Mouse (Mus musculus) c-Kit-positive CD71-negative TER-119-negative erythroid progenitor cells, embryonic 14.5 days (primary cell): ENCODE results near the gene Dad1.
"Not testable (repeated sequence)": the region's sequence is repeated elsewhere in the genome, so short reads cannot be mapped to it uniquely, and the experiment has no call there.

Experiments
- DNase-seq: peaks from one replicate; pipeline ENCODE4 v3.0.0-alpha.2; 2013; ENCODE audit warnings: low read depth

The Dad1 gene

DNA sequence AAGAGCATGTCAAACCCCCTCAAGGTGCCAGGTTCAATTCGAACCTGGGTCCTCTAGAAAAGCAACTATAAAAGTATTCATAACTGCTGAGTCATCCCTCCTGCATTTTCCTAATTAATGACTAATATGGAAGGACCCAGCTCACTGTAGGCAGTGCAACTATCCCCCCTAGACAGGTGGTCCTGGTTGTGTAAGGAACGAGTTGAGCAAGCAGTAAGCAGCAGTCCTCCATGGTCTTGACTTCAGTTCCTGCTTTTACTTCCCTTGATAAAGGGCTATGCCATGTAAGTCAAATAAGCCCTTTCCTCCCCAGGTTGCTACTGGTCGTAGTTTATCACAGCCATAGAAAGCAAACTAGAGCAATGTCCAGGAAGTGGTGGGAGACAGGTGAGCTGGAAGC lies 7.7 kb downstream of the Dad1 start:
- DNase-seq: no peak

GRCm38 (mm10) chr14:54244183-54244582 lies 9.7 kb downstream of the Dad1 start:
- DNase-seq: no peak

DNA sequence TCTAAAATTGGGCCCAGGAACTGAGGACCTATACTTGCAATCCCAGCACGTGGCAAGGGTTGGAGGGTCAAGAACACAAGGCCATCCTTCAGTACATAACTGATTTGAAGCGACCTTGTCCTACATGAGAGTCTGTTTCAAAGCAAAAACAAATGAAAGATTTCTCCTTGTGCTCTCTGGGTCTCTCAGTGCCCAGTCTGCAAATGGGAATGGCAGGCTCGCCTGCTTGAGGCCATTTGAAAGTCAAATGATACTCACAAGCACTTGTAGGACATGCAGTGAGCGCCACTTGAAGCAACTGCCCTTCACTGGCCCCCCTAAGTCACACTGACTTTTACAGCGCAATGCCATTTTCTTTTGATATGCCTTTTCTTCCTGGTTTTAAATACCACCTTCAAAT lies 13.4 kb downstream of the Dad1 start:
- DNase-seq: no peak

- peak; percentile 73 for DNase-seq
Measured at GRCm38 (mm10) chr14:54239002-54239736, 14.7 kb downstream of the Dad1 start.

GRCm38 (mm10) chr14:54236881-54237280 lies 17.0 kb downstream of the Dad1 start:
- no peak for DNase-seq

DNA sequence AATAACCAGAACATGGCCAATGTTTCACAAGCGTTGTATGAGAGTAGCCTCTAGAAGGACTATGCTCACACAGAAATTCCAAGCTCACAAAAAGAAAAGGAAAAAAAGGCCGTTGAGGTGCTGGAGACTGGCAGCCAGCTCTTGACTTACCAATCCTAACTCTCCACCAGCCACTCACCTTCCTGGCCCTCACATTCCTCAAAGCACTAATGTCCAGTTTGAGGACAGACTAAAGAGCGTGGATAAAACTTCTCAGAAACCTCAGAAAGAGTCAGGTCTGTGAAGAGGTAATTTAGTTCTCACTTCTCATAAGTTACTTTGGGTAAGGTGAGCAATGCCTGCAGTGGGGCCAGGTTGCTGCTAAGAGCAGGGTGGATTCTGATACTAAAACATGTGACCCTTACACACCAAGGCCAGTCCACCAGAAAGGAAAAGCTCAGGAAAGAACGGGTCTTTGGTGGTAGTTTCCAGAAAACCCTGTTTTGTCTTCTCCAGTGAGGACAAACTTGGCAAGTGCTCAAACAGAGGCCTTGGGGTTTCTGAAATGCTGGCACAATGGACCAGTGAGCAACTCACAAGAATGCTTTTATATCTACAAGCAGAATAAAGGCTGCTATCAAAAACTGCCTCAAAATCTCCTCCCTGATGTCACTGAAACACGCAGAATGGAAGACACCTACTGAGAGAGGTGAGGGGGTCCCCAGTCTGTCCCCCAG lies 17.9 kb downstream of the Dad1 start:
- no peak for DNase-seq

- DNase-seq: no peak
Measured at GRCm38 (mm10) chr14:54234231-54235040, 19.5 kb downstream of the Dad1 start.

DNA sequence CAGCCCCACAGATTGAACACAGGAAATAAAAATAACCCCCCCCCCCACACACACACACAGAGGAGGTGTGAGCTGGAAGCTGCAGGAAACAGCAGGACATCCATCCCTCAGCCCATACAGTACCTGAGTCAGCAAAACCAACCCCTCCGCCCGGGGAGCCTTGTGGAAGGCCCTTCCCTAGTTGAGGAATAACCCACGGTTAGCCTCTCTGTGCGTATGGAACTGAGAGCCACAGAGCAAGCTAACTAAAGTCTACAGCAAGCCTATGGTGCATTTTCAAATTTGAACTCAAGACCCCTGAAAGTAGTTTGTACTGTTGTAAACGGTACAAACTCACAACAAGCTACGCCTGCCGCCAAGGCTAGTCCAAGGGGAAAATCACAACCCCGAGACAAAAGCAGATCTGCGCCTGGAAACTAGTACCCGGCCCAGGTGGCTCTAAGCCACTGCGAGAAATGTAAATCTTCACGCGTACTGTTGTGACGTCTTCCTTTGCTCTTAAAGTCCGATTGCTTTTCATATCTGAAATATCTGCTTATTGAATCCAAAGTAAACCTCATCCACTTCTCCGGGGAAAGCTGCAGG lies 20.3 kb downstream of the Dad1 start:
- DNase-seq: no peak

DNA sequence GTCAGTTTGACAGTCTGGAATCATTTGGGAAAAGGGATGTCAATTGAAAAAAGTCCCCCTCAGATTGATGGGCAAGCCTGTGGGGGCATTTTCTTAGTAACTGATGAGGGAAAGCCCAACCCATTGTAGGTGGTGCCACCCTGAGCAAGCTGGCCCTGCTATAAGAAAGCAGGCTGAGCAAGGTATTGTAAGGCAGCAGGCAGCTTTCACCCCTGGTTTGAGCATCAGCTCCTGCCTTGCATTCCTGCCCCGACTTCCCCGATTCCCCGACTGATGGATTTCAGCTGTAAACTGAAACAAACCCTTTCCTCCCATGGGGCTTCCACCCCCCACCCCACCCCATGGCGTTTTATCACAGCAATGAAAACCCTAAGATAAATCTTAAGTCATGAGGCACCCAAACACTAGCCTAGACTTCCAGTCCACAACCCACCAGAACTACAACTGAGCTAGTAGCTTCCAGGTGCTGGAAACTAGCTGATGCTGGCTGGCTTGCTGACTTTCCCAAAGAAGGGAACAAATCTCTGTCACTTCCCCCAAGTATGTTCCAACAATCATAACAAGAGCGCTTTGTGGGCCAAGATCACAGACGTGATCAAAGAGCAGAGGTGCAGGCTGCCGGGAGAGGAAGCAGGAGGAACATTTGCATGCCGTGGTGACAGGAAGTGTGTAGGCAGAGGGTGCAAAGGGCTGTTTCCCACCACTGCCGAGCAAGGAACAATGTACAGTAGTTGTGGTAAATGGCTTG lies 20.9 kb downstream of the Dad1 start:
- no peak for DNase-seq

GRCm38 (mm10) chr14:54232143-54232542 lies 21.8 kb downstream of the Dad1 start:
- DNase-seq: no peak

DNA sequence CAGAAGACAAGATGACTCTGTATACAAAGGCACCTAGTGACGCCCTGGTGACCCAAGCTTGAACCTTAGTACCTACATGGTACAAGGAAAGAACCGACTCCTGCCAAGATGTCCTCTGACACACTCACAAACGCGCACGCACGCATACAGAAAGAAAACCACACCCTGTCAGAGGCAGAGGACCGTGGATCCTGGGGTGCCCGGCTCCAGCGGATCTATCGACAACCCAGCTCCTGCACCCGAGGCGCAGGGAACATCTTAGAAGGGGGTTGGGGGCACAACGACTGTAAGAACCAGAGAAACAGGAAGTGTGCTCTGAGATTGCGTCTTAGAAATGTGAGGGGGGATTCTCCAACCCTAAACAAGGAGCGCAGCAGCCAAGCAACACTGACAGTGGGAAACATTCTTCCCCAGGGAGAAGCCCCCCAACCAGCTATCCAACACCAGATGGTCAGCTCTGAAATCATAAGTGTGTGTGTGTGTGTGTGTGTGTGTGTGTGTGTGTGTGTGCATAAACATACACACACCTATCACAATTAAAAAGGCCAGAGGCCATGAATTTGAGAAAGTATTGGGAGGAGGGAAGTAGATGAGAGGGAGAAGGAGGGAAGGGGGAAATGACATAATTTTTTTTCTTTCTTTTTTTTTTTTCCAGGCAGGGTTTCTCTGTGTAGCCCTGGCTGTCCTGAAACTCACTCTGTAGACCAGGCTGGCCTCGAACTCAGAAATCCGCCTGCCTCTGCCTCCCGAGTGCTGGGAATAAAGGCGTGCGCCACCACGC lies 22.5 kb downstream of the Dad1 start:
- no peak for DNase-seq

DNA sequence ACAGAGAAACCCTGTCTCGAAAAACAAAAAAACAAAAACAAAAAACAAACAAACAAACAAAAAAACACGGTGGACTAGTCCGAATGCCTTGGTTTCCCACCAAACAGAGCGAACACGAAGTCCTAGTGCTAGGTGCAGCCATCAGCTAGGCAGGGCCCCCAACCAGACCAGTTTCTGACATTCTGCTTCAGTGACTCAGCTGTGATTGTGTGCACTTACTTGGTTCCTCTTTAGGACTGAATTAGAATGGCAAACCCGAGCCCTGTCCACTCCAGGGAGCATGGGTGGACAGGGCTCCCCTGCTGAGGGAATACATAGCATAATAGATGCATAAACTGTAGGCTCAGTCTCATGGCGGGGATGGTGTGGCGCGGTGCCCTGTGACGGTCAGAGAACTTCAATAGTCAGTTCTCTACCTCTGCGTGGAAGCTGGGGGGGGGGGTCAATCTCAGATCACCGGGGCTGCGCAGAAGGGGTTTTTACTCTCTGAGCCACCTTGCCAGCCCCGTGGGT lies 23.2 kb downstream of the Dad1 start:
- no peak for DNase-seq

DNA sequence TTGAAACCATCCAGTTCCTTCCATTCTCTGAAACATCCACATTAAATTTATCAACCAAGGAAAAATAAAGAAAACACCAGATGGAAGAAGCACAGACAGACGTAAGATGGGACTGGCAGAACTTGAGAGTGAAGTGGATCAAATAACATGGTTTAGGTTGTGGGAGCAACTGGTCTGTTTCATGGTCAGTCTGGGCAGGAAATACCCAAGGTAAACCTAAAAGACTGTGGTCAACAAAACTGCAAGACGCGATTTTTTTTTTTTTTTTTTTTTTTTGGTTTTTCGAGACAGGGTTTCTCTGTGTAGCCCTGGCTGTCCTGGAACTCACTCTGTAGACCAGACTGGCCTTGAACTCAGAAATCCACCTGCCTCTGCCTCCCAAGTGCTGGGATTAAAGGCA lies 24.1 kb downstream of the Dad1 start:
- not testable (repeated sequence) for DNase-seq

- DNase-seq: no peak
Measured at GRCm38 (mm10) chr14:54228933-54229713, 24.8 kb downstream of the Dad1 start.

GRCm38 (mm10) chr14:54228501-54228900 lies 25.4 kb downstream of the Dad1 start:
- no peak for DNase-seq

DNA sequence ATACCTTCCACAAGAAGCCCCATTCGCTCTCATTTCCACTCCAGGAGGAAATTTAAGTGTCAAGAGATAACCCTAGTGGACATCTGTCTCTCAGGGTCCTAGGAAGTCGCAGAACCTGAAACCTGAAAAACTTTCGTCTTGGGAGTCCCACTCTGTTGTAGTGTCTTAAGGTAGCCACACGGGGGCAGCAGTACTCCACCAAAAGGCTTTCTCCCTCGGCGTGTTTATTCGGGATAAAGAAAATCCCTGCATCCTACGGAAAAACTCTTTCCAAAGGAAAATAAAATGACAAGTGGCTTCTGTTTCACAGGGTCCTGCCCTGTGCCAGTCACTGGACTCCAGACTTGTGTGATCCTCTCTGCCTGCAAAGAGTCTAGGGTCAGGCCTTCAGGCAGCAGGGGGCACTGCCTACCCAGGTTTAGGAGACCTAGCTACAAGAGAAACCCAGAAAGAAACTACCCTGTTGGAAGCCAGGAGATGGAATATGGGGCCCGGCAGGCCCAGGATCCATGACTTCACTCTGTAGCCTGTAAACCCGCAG lies 25.9 kb downstream of the Dad1 start:
- DNase-seq: peak; percentile 67

GRCm38 (mm10) chr14:54226911-54227811 lies 26.7 kb downstream of the Dad1 start:
- peak; percentile 75 for DNase-seq

DNA sequence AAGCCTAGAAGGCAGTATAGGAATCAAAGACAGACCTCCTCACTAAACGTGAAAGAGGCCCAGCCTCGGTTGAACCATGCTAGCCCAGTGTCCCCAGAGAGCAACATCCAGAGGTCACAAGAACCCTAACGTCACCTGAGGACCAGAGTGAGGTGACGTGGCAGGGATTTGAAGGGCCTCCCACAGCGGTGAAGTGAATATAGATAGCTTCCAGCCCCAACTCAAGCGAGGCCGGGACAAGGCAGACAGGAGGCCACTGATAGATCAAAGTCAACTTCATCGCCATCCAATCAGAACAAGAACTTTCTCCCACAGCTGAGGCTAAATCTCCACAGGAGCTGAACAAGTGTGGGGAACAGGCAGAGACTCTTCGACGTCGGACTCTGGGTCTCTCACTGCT lies 28.2 kb downstream of the Dad1 start:
- no peak for DNase-seq
